Mouse (Mus musculus): ENCODE results near the gene Trhde. TPM values are rescaled to one million over a fixed set of nuclear protein-coding genes. Genes with fewer than 3 reads are reported as not detected.

Trhde gene
- polyA plus RNA-seq, 1 experiment from 2014 or later = 2.5 TPM

DNA sequence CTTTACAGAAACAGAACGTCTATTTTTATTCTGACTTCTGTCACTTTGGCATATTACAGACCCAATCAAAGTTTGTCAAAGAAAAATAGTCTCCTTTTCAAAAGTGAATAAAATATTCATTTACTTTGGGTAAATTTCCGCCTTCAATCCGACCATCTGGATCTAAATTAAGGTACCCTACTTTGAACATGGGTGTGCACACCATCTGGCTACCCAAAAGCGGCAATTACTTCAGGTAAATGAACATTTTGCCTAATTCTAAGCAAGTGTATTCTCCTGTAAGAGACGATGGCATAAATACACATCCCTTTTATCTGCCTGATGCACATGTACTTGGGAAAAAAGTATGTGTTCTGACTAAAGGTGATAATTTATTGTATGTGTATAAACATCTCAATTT lies 5.2 kb downstream of the Trhde start:
- no peak overlapping the region for H3K27ac ChIP-seq
- WGBS = 80% methylated on average over 5 of the region's 5 CpGs
- no peak for ATAC-seq (ENCODE audit: low FRiP score, low read depth)
- H3K9ac ChIP-seq = no peak overlapping the region
- H3K36me3 ChIP-seq = no peaks in the 10 kb centered on the region
- H3K4me1 ChIP-seq = peaks cover 12% of the 10 kb centered on the region
- peaks cover 28% of the 10 kb centered on the region for H3K27me3 ChIP-seq
- no peak overlapping the region for H3K4me3 ChIP-seq
- no peaks in the 10 kb centered on the region for H3K9me3 ChIP-seq
- H3K4me2 ChIP-seq (replicated peaks) = no peak overlapping the region

DNA sequence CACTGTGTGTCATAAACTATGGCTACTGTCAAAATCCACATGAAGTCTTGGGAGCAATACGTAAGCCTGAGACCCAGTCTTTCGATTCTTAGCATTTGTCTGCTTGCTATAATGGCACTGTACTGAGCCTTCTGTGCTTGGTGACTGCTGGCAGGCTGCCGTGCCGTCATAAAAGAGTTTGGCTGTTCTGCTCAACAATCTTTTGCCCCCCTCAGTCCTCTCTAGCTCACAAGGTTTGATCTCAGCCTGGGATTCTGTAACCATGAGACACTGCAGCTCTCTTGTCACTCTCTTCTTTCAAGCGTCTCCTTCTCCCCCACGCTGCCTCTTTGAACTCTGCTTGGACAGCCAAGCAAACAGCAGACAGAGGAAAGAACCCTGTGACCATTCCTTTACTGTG lies 7.9 kb downstream of the Trhde start:
- H3K36me3 ChIP-seq = no peaks in the 10 kb centered on the region
- H3K4me1 ChIP-seq = 0 out of 2 replicates have a peak, but pooled peaks cover 3% of the 10 kb centered on the region
- no peak overlapping the region for H3K4me3 ChIP-seq
- H3K4me2 ChIP-seq (replicated peaks) = no peak overlapping the region
- WGBS = 47% methylated on average over 6 of the region's 6 CpGs
- peaks cover 1% of the 10 kb centered on the region; the same call in 1 of the 2 replicates for H3K27me3 ChIP-seq
- ATAC-seq (ENCODE audit: low FRiP score, low read depth) = no peak
- no peak overlapping the region for H3K9ac ChIP-seq
- H3K9me3 ChIP-seq = no peaks in the 10 kb centered on the region
- no peak overlapping the region for H3K27ac ChIP-seq

DNA sequence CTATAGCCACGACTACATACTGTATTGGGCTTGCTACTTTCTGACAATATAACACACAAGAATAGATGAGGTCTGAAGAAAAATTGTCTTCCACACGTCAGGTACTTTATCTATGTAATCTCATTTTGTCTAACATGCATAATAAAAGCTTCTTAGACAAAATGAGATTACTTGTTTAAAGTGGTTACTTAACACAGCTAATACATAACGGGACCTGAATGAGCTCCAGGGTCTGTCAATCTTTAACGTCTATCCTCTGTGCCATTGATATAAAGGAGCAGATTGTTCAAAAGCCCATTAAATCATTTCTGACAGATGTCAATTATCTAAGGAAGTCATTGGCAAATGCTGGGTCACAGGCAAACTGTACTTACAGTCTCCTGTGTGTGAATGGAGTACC lies 36.2 kb downstream of the Trhde start:
- Histone ChIP-seq H3K27ac (no peak overlapping the region), H3K36me3 (no peaks in the 10 kb centered on the region), H3K4me1 (no peaks in the 10 kb centered on the region), H3K9me3 (no peaks in the 10 kb centered on the region), H3K4me3 (no peak overlapping the region), H3K27me3 (no peaks in the 10 kb centered on the region), H3K9ac (no peak overlapping the region), H3K4me2 (replicated peaks) (no peak overlapping the region)
- 83% methylated on average over 4 of the region's 4 CpGs for WGBS
- no peak for ATAC-seq (ENCODE audit: low FRiP score, low read depth)

DNA sequence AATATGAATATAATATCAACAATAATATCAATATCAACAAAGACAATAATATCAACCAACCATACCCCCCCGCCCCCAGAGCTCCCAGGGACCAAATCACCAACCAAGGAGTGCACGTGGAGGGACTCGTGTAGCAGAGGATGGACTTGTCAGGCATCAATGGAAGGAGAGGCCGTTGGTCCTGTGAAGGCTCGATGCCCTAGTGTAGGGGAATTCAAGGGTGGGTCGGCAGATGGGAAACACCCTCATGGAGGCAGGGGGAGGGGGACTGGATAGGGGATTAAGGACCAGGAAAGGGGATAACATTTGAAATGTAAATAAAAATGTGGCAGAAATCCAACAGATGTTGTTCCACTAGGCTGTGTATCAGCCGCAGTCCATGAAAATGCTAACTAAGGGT lies 40.0 kb downstream of the Trhde start:
- no peak overlapping the region for H3K27ac ChIP-seq
- H3K36me3 ChIP-seq = no peaks in the 10 kb centered on the region
- no peak overlapping the region for H3K9ac ChIP-seq
- no peak for ATAC-seq (ENCODE audit: low FRiP score, low read depth)
- H3K9me3 ChIP-seq = no peaks in the 10 kb centered on the region
- no peaks in the 10 kb centered on the region for H3K4me1 ChIP-seq
- H3K4me3 ChIP-seq = no peak overlapping the region
- no peak overlapping the region for H3K4me2 ChIP-seq (replicated peaks)
- no peaks in the 10 kb centered on the region for H3K27me3 ChIP-seq
- 88% methylated on average over 7 of the region's 7 CpGs for WGBS

DNA sequence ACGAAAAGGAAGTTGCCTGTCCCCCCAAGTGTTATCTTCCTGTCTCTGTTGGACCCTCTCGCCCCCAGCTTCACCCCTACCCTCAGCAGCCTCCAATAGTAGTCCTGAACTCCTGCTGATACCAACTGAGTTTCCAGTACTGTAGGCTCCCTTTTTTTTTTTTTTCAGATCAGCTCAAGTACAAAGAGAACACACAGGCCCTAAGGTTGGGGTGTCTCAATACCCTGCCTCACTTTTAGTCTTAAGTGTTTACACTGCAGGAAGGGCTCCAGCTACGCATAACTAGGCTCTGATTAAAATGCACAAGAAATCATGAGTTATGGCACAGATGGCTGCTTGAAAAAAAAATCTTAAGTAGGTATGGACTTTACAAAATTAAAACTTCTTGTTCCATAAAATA lies 42.9 kb downstream of the Trhde start:
- no peak overlapping the region for H3K4me3 ChIP-seq
- no peaks in the 10 kb centered on the region for H3K4me1 ChIP-seq
- 61% methylated on average over 3 of the region's 3 CpGs for WGBS
- H3K36me3 ChIP-seq = no peaks in the 10 kb centered on the region
- H3K4me2 ChIP-seq (replicated peaks) = no peak overlapping the region
- no peak for ATAC-seq (ENCODE audit: low FRiP score, low read depth)
- no peak overlapping the region for H3K27ac ChIP-seq
- H3K9me3 ChIP-seq = no peaks in the 10 kb centered on the region
- H3K9ac ChIP-seq = no peak overlapping the region
- no peaks in the 10 kb centered on the region for H3K27me3 ChIP-seq

DNA sequence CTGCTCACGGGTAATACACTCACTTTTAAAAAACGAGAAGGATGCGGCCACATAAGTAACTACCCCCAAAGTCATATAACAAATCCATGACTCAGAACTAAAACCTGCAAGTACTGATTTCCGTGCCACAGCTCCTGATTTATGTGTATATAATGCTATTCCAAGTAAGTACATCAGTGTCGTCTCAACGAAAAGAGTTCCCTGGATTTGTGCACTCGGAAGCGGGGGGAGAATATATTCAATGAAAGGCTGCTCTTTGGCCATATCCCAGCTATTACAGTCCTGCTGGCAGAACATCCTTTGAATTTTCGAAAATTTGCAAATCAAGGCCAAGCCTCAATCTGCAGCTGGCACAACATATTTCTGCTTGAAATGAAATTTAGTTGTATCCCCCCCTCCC lies 43.5 kb downstream of the Trhde start:
- no peak overlapping the region for H3K4me2 ChIP-seq (replicated peaks)
- H3K27me3 ChIP-seq = no peaks in the 10 kb centered on the region
- H3K36me3 ChIP-seq = no peaks in the 10 kb centered on the region
- WGBS = 89% methylated on average over 9 of the region's 9 CpGs
- H3K27ac ChIP-seq = no peak overlapping the region
- H3K9me3 ChIP-seq = no peaks in the 10 kb centered on the region
- no peak for ATAC-seq (ENCODE audit: low FRiP score, low read depth)
- H3K4me3 ChIP-seq = no peak overlapping the region
- no peak overlapping the region for H3K9ac ChIP-seq
- H3K4me1 ChIP-seq = no peaks in the 10 kb centered on the region

DNA sequence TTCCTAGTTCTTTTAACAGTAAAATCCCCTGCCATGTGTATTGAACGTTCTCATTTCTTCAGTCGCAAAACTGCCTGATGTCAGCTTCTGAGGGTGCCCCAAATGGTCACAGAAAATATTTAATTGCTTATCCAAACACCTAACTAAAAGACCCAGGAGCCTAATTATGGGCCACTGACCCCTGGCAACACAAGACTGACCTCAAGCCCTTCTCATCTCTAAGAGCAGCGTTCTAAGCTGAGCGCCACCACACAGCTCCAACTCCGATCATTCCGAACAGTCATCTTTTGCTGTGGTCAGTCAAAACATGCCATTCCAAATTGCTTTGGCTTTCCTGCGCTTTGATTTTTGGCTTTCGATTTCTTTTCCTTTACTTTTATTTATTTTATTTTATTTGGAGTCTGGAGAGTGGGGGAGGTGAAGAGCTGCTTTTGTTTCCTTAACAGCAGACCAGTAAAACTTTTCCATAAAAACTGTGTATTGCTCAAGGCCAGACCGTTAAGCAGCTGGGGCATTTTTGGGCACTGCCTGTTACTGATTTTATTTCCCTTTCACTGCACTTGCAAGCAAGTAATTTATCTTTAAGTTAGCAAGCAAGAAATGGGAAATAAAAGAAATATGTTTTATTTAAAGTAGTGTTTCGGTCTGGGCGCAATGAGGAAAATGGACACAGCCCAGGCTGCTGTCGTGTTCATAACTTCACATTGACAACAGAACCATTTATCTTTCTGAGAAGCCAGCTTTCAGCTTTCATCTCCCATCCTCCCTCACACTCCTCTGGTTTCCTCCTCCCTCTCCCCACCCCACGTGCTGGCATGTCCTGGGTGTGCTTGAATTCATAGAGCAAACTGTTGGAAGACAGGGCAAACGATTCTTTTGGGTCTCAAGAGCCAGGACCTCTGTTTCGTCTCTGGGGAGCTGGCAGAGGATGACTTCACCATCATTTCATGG lies 59.1 kb downstream of the Trhde start:
- peak; percentile 73 for ATAC-seq (ENCODE audit: low FRiP score, low read depth)
- Histone ChIP-seq H3K36me3 (no peaks in the 10 kb centered on the region), H3K4me1 (peaks cover 16% of the 10 kb centered on the region), H3K27me3 (no peaks in the 10 kb centered on the region), H3K9ac (0 out of 2 replicates have a peak overlapping the region, but pooled peaks have one; percentile 13), H3K27ac (peak overlapping the region; percentile 15; the same call in 1 of the 2 replicates), H3K9me3 (no peaks in the 10 kb centered on the region), H3K4me2 (replicated peaks) (peak overlapping the region; percentile 50), H3K4me3 (peak overlapping the region; percentile 14)
- 26% methylated on average over 15 of the region's 15 CpGs for WGBS

DNA sequence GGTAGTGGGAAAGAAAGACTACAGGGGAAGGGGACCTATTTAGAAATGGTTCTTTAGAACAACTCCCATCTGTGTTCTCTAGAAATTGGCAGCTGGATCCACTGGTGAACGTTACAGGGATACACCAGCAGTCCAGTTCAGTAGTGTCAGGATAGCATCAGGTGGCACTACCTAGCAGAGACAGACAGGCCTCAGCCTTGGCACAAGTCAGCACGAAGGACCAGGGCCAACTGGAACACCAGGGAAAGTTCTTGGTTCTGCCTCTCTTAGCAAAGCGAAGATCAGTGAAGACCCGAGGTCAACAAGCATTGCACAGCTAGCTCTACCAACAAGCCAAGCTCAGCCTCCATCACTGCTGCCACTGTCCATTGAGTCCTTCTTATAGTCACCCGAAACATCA lies 62.2 kb downstream of the Trhde start:
- no peak overlapping the region for H3K4me2 ChIP-seq (replicated peaks)
- no peaks in the 10 kb centered on the region for H3K9me3 ChIP-seq
- no peak overlapping the region for H3K27ac ChIP-seq
- WGBS = 89% methylated on average over 5 of the region's 5 CpGs
- H3K36me3 ChIP-seq = no peaks in the 10 kb centered on the region
- no peak overlapping the region for H3K4me3 ChIP-seq
- no peak for ATAC-seq (ENCODE audit: low FRiP score, low read depth)
- no peaks in the 10 kb centered on the region for H3K27me3 ChIP-seq
- peaks cover 16% of the 10 kb centered on the region for H3K4me1 ChIP-seq
- H3K9ac ChIP-seq = no peak overlapping the region

DNA sequence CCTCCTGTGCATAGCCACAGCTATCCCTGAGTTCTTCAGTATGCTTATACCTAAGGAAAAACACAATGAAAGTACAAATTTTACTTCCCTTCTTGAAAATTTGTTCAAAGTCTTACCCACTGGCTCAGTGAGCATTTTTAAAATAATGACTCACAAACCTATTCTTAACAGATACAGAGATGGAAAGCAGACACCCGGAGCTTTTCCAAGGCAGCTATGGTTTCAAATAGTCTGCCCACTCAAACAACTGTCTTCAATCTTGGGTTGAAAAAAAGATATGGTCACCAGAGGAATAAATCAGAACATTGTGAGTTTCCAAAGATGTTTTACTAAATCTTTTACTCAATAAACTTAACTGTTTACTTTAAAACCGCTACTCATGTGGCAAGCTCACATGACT lies 64.5 kb downstream of the Trhde start:
- Histone ChIP-seq H3K9ac (no peak overlapping the region), H3K9me3 (no peaks in the 10 kb centered on the region), H3K4me3 (no peak overlapping the region), H3K27me3 (no peaks in the 10 kb centered on the region), H3K4me2 (replicated peaks) (no peak overlapping the region), H3K36me3 (no peaks in the 10 kb centered on the region), H3K4me1 (peaks cover 5% of the 10 kb centered on the region), H3K27ac (no peak overlapping the region)
- 84% methylated on average over 2 of the region's 2 CpGs for WGBS
- ATAC-seq (ENCODE audit: low FRiP score, low read depth) = no peak

DNA sequence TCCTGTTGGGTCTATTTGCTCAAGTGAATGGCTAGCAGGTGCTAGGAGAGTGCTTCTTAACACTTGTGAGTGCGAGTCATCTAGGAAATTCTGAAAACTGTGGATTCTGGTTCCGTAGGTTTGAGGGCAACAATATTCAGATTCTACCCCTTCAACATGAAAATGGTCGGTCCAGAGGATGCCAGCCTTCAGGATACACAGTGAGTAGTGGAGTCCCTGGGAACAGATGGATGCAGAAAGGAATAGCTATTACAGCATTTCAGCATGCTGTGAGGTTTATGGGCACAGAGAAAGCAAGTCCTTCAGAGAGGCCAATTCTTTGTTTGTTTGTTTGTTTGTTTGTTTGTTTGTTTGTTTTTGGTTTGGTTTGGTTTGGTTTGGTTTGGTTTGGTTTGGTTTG lies 65.7 kb downstream of the Trhde start:
- no peak overlapping the region for H3K4me3 ChIP-seq
- H3K4me1 ChIP-seq = no peaks in the 10 kb centered on the region
- no peak overlapping the region for H3K27ac ChIP-seq
- H3K36me3 ChIP-seq = no peaks in the 10 kb centered on the region
- no peak overlapping the region for H3K9ac ChIP-seq
- ATAC-seq (ENCODE audit: low FRiP score, low read depth) = no peak
- no peak overlapping the region for H3K4me2 ChIP-seq (replicated peaks)
- no peaks in the 10 kb centered on the region for H3K9me3 ChIP-seq
- H3K27me3 ChIP-seq = no peaks in the 10 kb centered on the region
- WGBS = 85% methylated on average over 3 of the region's 3 CpGs

DNA sequence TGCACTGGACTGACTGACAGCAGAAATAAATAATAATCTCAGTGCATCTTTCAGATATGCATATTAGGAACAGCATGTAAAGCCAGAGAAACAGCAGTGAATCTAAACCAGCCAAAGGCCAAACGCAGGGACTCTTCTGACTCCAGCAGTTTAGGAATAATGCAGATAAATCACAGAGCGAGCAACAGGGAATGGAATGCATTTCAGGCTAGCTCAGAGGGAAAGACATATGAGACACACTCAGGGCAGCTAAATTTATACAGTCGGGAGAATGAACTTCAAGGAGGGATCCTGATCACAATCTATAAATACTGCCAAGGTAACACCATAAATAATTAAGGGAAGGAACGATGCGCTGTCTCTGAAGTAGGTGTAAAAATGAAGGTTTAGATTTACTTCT lies 66.4 kb downstream of the Trhde start:
- no peaks in the 10 kb centered on the region for H3K36me3 ChIP-seq
- H3K27me3 ChIP-seq = no peaks in the 10 kb centered on the region
- no peak overlapping the region for H3K4me2 ChIP-seq (replicated peaks)
- H3K4me1 ChIP-seq = no peaks in the 10 kb centered on the region
- H3K4me3 ChIP-seq = no peak overlapping the region
- WGBS = 33% methylated on average over 5 of the region's 5 CpGs
- H3K9me3 ChIP-seq = no peaks in the 10 kb centered on the region
- H3K9ac ChIP-seq = no peak overlapping the region
- no peak overlapping the region for H3K27ac ChIP-seq
- no peak for ATAC-seq (ENCODE audit: low FRiP score, low read depth)

DNA sequence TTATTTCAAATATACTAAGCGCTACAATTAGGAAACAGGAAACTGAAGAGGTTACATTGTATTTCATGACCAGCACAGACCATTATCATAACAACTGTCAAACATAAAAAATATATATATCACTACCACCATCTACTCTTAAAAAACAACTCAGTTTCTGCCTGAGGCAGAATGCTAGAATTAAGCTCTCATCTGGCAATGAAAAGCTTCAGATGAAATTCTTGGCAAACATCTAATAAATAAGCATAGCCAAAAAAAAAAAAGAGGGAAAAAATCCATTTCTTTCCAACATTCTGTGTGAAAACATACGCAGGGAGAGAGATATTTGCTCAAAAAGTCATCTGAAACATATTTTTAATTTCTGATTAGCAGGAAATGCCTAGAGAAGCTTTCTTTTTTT lies 67.0 kb downstream of the Trhde start:
- Histone ChIP-seq H3K4me3 (no peak overlapping the region), H3K9ac (no peak overlapping the region), H3K36me3 (no peaks in the 10 kb centered on the region), H3K9me3 (no peaks in the 10 kb centered on the region), H3K4me1 (no peaks in the 10 kb centered on the region), H3K27me3 (no peaks in the 10 kb centered on the region), H3K27ac (no peak overlapping the region), H3K4me2 (replicated peaks) (no peak overlapping the region)
- WGBS = 88% methylated on average over 2 of the region's 2 CpGs
- ATAC-seq (ENCODE audit: low FRiP score, low read depth) = no peak

DNA sequence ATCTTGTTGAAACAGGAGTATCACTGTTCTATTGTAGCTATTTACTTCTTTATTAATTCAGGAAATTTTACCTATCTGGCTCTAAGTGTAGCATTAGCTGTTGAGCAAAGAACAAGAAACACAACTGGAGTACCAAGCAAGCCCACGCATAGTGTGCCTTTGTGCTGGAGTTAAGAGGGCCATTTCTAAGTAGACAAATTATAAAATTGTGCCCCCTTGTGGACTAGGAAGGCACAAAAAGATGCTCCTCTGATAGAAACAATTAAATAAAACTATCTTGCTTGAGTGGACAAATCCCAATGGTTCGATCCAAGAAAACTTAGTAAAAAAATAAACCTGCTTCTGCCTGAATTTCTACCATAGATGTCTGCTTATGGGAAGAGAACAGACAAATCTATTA lies 76.5 kb downstream of the Trhde start:
- WGBS = 84% methylated on average over 2 of the region's 2 CpGs
- no peaks in the 10 kb centered on the region for H3K36me3 ChIP-seq
- 0 out of 2 replicates have a peak, but pooled peaks cover 3% of the 10 kb centered on the region for H3K4me1 ChIP-seq
- H3K4me2 ChIP-seq (replicated peaks) = no peak overlapping the region
- H3K9me3 ChIP-seq = no peaks in the 10 kb centered on the region
- no peak overlapping the region for H3K9ac ChIP-seq
- H3K27me3 ChIP-seq = no peaks in the 10 kb centered on the region
- no peak overlapping the region for H3K4me3 ChIP-seq
- ATAC-seq (ENCODE audit: low FRiP score, low read depth) = no peak
- no peak overlapping the region for H3K27ac ChIP-seq

Data from limb, embryonic 13.5 days (tissue).